Mouse (Mus musculus) neural tube, embryonic 14.5 days (tissue): Measurements from ENCODE around the gene Exoc4. TPM values are rescaled to one million over a fixed set of nuclear protein-coding genes. Genes with fewer than 3 reads are reported as not detected.

Source experiments
- ATAC-seq: fragments of 200-750 bp; cut with Nextera tagmentation; 2 replicates; pipeline ENCODE4 v1.8.0; 2017; ENCODE audit warnings: low read depth, mild to moderate bottlenecking, moderate TSS enrichment, moderate library complexity
- H3K27ac ChIP-seq: fragments of 300-500 bp; sonication (generic); 2 replicates; pipeline ENCODE4 v1.5.1; 2014; ENCODE audit warnings: low read depth, mild to moderate bottlenecking, control low read depth, low read length, moderate library complexity, mixed read lengths
- H3K27me3 ChIP-seq: fragments of 300-500 bp; sonication (generic); 2 replicates; pipeline ENCODE4 v1.6.1; 2014; ENCODE audit warnings: low read length; ENCODE audit not compliant: control insufficient read depth, insufficient read depth
- H3K36me3 ChIP-seq: fragments of 300-500 bp; sonication (generic); 2 replicates; pipeline ENCODE4 v1.6.1; 2014; ENCODE audit warnings: low read length, mixed read lengths; ENCODE audit not compliant: control insufficient read depth, insufficient read depth
- H3K4me1 ChIP-seq: fragments of 300-500 bp; sonication (generic); 2 replicates; pipeline ENCODE4 v1.6.1; 2014; ENCODE audit warnings: low read length; ENCODE audit not compliant: control insufficient read depth, insufficient read depth
- H3K4me2 ChIP-seq: fragments of 300-500 bp; sonication (generic); 2 replicates; pipeline ENCODE4 v1.6.1; 2014; ENCODE audit warnings: mild to moderate bottlenecking, low read depth, low read length, control low read depth
- H3K4me3 ChIP-seq: fragments of 300-500 bp; sonication (generic); 2 replicates; pipeline ENCODE4 v1.5.1; 2014; ENCODE audit warnings: low read depth, low read length, control low read depth, mixed read lengths
- H3K9ac ChIP-seq: fragments of 300-500 bp; sonication (generic); replicated peaks from 2 replicates; pipeline ENCODE4 v1.6.1; 2014; ENCODE audit warnings: low read depth, mild to moderate bottlenecking, control low read depth, low read length, mixed read lengths
- H3K9me3 ChIP-seq: fragments of 300-500 bp; sonication (generic); 2 replicates; pipeline ENCODE4 v1.6.1; 2016; ENCODE audit warnings: low read length; ENCODE audit not compliant: control insufficient read depth
- WGBS: fragments of 180-500 bp; shearing (Covaris S2); extraction: QIAGEN DNeasy Blood & Tissue Kit; methylation state at CpG from one replicate; pipeline ENCODE4 v1.1.7; 2014; 5-methylcytosine and 5-hydroxymethylcytosine counted together
- polyA plus RNA-seq: library from polyadenylated mRNA; unstranded; fragments of >200 nt; fragmentation: Nextera tagmentation; extraction: Ambion mirVana; gene quantifications from 2 replicates; pipeline ENCODE4 v1.2.1, GENCODE M21; 2014

The Exoc4 gene
- polyA plus RNA-seq, 1 experiment from 2014 or later: 37.0 TPM

DNA sequence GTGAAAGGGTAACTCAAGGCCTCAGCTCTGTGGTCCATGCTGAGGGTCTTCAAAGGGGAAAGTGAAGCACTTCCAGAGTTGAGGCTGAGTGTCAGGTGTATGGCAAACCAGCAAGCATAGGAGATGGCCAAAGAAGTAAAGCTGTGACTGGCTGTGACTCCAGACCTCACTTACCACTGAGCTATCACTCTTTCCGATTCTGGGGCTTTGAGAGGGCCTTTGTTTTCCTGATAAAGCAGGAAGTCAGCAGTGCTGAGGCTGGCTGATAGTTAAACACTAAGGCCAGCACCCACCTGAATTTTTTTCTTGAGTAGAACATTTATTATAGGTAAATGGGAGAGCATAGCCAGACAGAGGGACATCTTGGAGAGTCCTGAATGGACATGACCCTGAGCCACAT lies 656.2 kb downstream of the Exoc4 start:
- Histone ChIP-seq H3K4me3 (no peak overlapping the region), H3K36me3 (no peaks in the 10 kb centered on the region), H3K27ac (no peak overlapping the region), H3K9ac (no peak overlapping the region), H3K4me2 (no peak overlapping the region), H3K4me1 (no peaks in the 10 kb centered on the region), H3K27me3 (no peaks in the 10 kb centered on the region), H3K9me3 (no peaks in the 10 kb centered on the region)
- WGBS: 79% methylated on average over 1 of the region's 1 CpGs
- ATAC-seq: no peak

DNA sequence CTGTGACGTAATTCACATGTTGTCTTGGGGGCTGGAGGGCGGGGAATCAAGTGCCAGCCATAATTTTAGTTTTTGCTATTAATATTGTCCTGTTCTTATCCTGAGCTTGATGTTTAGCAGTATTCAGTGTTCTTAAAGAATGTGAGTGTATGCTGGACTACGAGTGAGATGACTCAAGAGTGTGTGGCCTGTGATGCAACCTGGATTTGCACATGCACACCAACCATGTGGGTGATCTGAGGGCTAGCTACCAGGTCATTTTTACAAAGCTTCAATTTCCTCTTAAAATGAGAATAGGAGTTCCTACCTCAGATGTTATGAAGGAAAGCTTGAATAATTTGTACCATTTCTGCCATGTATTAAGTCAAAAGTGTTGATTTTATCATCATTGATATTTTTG lies 661.8 kb downstream of the Exoc4 start:
- H3K4me1 ChIP-seq: no peaks in the 10 kb centered on the region
- H3K27ac ChIP-seq: no peak overlapping the region
- no peak overlapping the region for H3K4me3 ChIP-seq
- 95% methylated on average over 3 of the region's 3 CpGs for WGBS
- H3K27me3 ChIP-seq: no peaks in the 10 kb centered on the region
- ATAC-seq: no peak
- H3K9ac ChIP-seq: no peak overlapping the region
- no peak overlapping the region for H3K4me2 ChIP-seq
- H3K36me3 ChIP-seq: no peaks in the 10 kb centered on the region
- H3K9me3 ChIP-seq: no peaks in the 10 kb centered on the region

DNA sequence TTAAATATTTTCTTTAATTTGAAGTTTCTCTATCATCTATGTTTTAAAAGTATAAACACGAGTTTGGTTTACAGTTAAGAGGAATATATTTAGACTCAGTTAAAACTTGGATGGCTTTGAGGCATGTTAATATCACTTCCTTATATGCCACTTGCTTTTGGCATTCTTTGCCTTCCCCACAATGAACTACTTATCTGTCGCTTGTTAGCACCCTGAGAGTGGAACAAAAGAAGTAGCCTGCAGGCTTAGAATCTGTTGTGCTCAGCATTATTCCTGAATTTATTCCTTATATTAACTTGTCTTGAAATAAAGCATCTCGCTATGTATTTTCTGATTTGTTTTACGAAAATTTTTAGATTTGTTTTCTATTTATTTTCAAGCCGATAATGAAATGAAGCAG lies 664.2 kb downstream of the Exoc4 start:
- ATAC-seq: no peak
- H3K4me3 ChIP-seq: no peak overlapping the region
- H3K4me2 ChIP-seq: no peak overlapping the region
- no peak overlapping the region for H3K9ac ChIP-seq
- no peaks in the 10 kb centered on the region for H3K27me3 ChIP-seq
- no peaks in the 10 kb centered on the region for H3K4me1 ChIP-seq
- H3K9me3 ChIP-seq: no peaks in the 10 kb centered on the region
- H3K36me3 ChIP-seq: no peaks in the 10 kb centered on the region
- 64% methylated on average over 5 of the region's 5 CpGs for WGBS
- H3K27ac ChIP-seq: no peak overlapping the region

DNA sequence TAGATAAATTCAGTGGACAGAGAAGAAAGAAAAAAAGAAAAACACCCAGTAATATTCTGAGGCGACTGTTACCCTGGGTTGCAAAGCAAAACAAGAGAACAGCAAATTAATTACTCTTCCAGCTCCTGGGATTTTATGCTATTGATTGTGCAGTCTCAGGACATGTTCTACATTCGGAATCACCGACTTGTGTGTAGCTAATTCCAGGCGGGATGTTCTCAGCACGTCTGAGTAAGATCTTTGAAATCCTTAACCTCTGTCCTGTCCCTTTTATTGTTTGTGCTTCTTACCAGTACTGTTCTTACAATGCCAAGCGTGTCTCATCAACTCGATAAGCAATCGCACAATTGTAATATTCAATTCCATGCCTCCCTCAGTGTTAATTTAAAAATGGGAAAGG lies 664.6 kb downstream of the Exoc4 start:
- Histone ChIP-seq H3K4me1 (no peaks in the 10 kb centered on the region), H3K9me3 (no peaks in the 10 kb centered on the region), H3K4me3 (no peak overlapping the region), H3K4me2 (no peak overlapping the region), H3K9ac (no peak overlapping the region), H3K27me3 (no peaks in the 10 kb centered on the region), H3K36me3 (no peaks in the 10 kb centered on the region), H3K27ac (0 out of 2 replicates have a peak overlapping the region, but pooled peaks have one; percentile 25)
- no peak for ATAC-seq
- WGBS: 45% methylated on average over 8 of the region's 8 CpGs

DNA sequence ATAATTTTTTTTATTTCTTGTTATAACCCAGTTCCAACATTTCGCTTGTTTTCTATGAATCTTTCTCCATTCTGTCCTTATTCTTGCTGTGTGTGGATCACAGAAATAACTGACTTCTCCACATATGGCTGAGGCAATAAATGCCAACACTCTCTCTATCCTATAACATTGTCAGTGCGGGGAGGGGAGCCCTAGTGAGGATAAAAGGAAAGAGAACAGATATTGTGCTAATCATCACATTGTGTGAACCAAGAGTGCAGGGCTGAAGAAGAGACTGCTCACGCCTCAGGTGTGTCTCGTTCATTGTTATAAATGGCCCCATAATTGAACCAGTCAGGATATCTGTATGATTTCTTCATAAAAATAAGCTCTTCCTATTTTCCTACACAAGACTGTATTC lies 665.1 kb downstream of the Exoc4 start:
- 63% methylated on average over 4 of the region's 4 CpGs for WGBS
- no peak for ATAC-seq
- no peaks in the 10 kb centered on the region for H3K9me3 ChIP-seq
- H3K9ac ChIP-seq: no peak overlapping the region
- no peak overlapping the region for H3K4me2 ChIP-seq
- no peak overlapping the region for H3K4me3 ChIP-seq
- H3K36me3 ChIP-seq: no peaks in the 10 kb centered on the region
- no peak overlapping the region for H3K27ac ChIP-seq
- no peaks in the 10 kb centered on the region for H3K4me1 ChIP-seq
- no peaks in the 10 kb centered on the region for H3K27me3 ChIP-seq

DNA sequence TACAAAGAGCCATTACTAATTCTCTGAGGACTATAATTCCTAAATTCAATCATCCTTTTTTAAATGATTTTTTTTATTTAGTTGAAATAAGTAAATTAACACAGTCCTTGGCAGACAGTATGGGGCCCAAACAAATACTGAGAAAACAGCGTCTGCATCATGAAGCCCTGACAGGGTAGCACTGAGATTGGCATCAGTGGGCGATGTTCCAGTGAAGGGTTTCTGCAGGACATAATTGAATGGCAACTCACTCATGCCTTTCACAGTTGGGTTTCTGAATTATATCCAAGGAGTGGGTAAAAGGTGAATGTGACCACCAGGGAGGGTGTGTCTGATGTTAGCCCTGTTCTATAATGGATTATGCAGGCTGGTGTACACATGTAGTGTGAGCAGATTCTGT lies 674.7 kb downstream of the Exoc4 start:
- no peak overlapping the region for H3K9ac ChIP-seq
- 47% methylated on average over 2 of the region's 2 CpGs for WGBS

DNA sequence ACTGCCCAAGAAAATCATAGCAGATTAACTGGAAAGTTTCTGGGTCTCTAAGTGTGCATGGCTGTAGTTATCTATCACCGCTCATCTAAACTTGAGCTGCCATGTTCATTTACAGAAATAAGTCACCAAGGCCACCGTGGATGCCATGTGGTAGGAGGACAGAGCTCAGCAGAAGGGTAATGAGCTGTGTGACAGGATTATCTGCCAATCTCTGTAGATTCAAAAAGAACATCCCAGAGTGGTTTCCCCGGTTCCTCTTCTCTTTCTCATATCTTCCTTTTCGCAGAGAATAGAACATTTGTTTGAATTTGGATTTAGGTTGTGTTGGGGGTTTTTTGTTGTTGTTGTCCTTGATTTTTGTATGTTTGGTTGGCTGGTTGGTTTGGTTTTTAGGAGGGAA lies 676.0 kb downstream of the Exoc4 start:
- WGBS: 91% methylated on average over 4 of the region's 4 CpGs
- Histone ChIP-seq H3K27me3 (no peaks in the 10 kb centered on the region), H3K4me2 (no peak overlapping the region), H3K4me3 (no peak overlapping the region), H3K27ac (no peak overlapping the region), H3K36me3 (no peaks in the 10 kb centered on the region), H3K9me3 (no peaks in the 10 kb centered on the region), H3K9ac (no peak overlapping the region), H3K4me1 (no peaks in the 10 kb centered on the region)
- no peak for ATAC-seq

More for the DNA sequence above, 674.7 kb downstream of the Exoc4 start:
- no peak overlapping the region for H3K4me3 ChIP-seq
- H3K9me3 ChIP-seq: no peaks in the 10 kb centered on the region
- no peak overlapping the region for H3K27ac ChIP-seq
- no peak for ATAC-seq
- H3K27me3 ChIP-seq: no peaks in the 10 kb centered on the region
- no peak overlapping the region for H3K4me2 ChIP-seq
- no peaks in the 10 kb centered on the region for H3K4me1 ChIP-seq
- no peaks in the 10 kb centered on the region for H3K36me3 ChIP-seq

DNA sequence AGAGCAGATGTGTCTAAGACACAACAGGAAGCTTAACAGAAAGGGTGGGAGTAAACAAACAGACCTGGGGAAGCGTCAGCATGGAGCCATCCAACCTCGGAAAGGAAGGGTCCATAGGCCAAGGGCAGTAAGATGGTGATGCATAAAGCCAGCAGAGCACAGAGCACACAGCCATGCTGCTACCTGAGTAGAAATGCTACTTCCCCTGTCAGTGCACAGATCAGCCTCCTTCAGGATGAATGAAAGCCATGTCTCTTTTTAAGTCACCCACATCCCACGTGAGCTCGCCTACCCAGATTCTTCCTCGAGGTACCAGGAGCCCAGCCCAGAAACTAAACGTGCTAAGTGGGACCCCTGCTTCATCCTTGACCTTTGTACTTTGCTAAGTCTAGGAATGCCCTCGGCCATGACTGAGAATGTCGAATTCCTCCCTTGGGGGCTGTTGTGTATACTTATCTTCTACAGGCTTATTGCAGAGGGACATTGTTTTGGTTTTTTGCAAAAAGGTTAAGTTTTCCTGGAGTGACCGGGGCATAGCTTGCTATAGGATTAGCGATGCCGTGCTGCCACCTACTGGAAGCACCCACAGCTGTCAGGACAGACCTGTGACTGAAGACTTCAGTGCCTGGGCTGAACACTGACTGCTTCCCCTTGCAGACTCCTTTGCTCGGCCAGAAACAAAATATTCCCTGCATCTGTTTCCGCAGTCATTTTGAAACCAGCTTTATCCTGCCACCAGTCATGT lies 680.6 kb downstream of the Exoc4 start:
- H3K27ac ChIP-seq: no peak overlapping the region
- H3K4me3 ChIP-seq: no peak overlapping the region
- 22% methylated on average over 13 of the region's 13 CpGs for WGBS
- no peaks in the 10 kb centered on the region for H3K36me3 ChIP-seq
- no peak overlapping the region for H3K9ac ChIP-seq
- no peak overlapping the region for H3K4me2 ChIP-seq
- no peaks in the 10 kb centered on the region for H3K9me3 ChIP-seq
- no peaks in the 10 kb centered on the region; the same call in 1 of the 2 replicates for H3K4me1 ChIP-seq
- ATAC-seq: peak; percentile 91
- no peaks in the 10 kb centered on the region for H3K27me3 ChIP-seq

DNA sequence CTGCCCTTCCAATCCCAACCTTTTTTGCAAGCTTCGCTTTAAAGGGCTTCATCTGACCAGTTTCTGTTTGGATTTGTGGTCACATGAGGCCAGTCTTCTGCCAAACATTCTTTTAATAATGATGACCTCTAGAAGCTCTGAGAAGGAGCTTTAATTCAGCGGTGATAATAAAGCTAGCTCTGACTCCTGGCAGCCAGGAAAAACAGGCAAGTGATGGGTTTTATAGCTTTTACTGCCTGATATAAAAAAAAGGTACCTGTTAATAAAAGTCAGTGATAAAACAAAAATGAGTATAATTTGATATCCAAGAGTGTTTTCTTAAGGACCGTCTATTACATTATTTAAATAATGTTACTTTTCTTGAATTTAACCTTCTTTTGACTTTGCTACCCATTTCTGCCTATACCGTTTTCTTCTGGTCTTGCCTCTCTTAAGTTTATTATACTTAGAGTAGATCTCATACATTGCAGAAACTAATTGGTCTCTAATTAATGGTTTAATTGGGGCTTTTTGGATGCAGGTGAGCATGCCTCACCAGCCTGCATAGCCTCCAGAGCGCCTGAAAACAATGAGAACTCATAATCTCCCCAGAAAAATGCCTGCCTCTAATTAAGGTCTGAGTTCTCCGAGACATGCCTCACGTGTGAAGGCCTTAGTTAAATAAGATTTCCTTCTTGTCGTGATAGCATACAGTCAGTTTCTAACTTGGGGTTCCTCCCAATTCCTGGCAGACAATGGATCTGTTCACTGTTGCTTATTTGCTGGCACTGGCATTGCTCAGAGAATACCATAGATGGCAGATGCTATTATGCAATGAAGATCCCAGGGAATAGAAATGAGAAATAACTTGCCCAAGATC lies 681.4 kb downstream of the Exoc4 start:
- no peak overlapping the region for H3K9ac ChIP-seq

More for the DNA sequence above, 681.4 kb downstream of the Exoc4 start:
- Histone ChIP-seq H3K27me3 (no peaks in the 10 kb centered on the region), H3K9me3 (no peaks in the 10 kb centered on the region), H3K27ac (no peak overlapping the region), H3K36me3 (no peaks in the 10 kb centered on the region), H3K4me1 (no peaks in the 10 kb centered on the region; the same call in 1 of the 2 replicates), H3K4me2 (no peak overlapping the region), H3K4me3 (no peak overlapping the region)
- ATAC-seq: no peak
- WGBS: 64% methylated on average over 8 of the region's 8 CpGs
